Mouse (Mus musculus): ENCODE measurements at regions not wholly inside any gene's neighbourhood (a gene's known extent, or its start where the extent isn't known, plus 50 kb on each side); places are given as distances from the start of the nearest gene placed in this dataset.

DNA sequence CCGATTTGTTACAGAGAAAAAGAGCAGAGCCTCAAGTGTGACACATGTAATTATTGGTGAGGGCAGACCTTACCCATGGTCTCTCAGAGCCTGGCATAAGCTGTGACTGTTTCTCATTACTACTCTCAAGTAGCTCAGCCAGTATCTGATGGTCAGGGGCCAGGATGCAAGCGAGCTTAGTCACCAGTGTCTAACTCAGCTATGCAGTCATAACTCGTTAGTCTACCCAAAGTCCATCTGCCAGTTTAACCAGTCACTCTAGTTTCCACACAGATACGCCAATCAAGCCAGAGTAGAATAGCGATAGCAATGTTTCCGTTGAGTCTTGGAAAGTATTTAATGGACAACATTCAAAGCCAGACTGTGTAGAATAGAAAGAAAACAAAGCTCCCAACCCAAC, 354.3 kb upstream of the Map3k7 start:
- H3K9me3 ChIP-seq = no peaks in the 10 kb centered on the region
- no peak overlapping the region for H3K4me3 ChIP-seq
- no peak overlapping the region for H3K9ac ChIP-seq (replicated peaks)
- H3K27me3 ChIP-seq = peaks cover 4% of the 10 kb centered on the region; the same call in 1 of the 2 replicates
- peaks cover 20% of the 10 kb centered on the region for H3K4me1 ChIP-seq
- 89% methylated on average over 6 of the region's 6 CpGs for WGBS
- ATAC-seq (ENCODE audit: low FRiP score, low read depth) = no peak
- H3K27ac ChIP-seq (replicated peaks) = no peak overlapping the region
- H3K4me2 ChIP-seq (replicated peaks) = no peak overlapping the region
- no peaks in the 10 kb centered on the region for H3K36me3 ChIP-seq

DNA sequence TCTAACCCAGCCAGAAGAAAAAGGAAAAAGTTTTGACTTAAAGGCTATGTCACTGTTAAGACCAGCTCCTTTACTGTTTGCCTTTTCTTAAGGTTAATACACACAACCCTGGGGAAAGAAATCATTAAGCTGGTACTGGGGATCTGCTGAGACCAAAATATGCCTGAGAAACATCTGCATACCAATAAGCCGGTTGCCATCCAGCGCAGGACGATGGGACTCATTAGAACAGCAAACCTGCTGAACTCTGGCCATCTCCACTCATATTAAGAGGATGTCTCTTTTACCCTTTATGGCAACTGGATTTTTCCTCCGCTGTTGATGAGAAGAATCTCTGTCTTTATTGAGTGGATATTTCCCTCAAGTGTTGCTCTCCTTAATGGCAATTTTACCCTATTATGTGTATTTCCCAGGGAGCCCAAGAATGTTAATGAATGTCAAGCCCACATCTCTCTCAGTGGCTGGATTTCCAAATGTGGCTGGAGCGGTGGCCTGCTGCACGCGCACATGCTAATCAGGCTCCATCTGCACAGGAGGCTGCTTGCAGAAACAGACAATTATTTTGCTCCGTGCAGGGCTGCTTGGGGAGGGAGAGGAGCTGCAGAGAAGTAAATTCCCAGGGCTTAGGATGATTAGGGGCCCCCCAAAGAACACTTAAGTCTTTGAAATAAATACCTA, 351.6 kb upstream of the Map3k7 start:
- 15% methylated on average over 8 of the region's 8 CpGs for WGBS
- Histone ChIP-seq H3K4me3 (no peak overlapping the region), H3K27me3 (peaks cover 4% of the 10 kb centered on the region; the same call in 1 of the 2 replicates), H3K4me1 (peaks cover 24% of the 10 kb centered on the region), H3K36me3 (no peaks in the 10 kb centered on the region), H3K4me2 (replicated peaks) (peak overlapping the region; percentile 19; the same call in 1 of the 2 replicates), H3K27ac (replicated peaks) (peak overlapping the region; percentile 60), H3K9me3 (no peaks in the 10 kb centered on the region), H3K9ac (replicated peaks) (no peak overlapping the region)
- peak; percentile 87 for ATAC-seq (ENCODE audit: low FRiP score, low read depth)

DNA sequence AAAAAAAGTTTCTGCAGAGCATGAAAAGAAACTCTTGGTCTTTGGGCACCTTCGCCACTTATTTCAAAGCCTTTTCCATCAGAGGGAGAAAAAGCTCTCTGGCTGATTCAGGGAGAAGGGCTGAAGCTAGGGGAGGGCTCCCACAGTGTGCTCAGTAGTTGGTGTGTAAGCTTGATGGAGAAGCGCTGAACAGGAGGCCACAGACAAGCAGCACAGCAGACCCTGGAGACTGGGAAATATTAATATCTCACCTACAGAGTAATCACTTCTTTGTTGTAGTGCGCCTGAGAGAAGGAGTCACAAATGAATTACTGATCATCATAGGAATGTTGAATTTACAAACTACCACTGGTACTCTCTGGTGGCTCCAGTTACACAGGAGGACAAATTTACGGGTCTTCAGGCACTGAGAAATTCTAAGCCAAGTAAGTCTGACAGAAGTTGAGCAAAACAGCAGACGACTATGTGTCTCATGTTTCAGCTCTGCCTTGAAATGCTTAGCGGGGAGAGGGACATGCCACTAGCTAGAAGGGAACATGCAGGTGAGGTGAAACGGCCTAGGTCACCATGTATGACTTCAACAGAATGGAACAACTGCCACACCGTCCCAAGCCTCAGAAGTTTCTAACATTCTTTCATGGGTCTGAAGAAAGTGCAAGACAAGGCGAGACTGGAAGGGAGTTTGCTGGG, 350.9 kb upstream of the Map3k7 start:
- ATAC-seq (ENCODE audit: low FRiP score, low read depth) = peak; percentile 64
- H3K4me1 ChIP-seq = peaks cover 31% of the 10 kb centered on the region
- no peaks in the 10 kb centered on the region for H3K9me3 ChIP-seq
- no peak overlapping the region for H3K4me3 ChIP-seq
- peak overlapping the region; percentile 60 for H3K27ac ChIP-seq (replicated peaks)
- no peak overlapping the region for H3K9ac ChIP-seq (replicated peaks)
- H3K27me3 ChIP-seq = peaks cover 4% of the 10 kb centered on the region; the same call in 1 of the 2 replicates
- peak overlapping the region; percentile 19; the same call in 1 of the 2 replicates for H3K4me2 ChIP-seq (replicated peaks)
- 46% methylated on average over 9 of the region's 9 CpGs for WGBS
- no peaks in the 10 kb centered on the region for H3K36me3 ChIP-seq

GRCm38 (mm10) chr4:31617572-31617971, 346.3 kb upstream of the Map3k7 start:
- Histone ChIP-seq H3K9ac (replicated peaks) (no peak overlapping the region), H3K4me2 (replicated peaks) (no peak overlapping the region), H3K36me3 (no peaks in the 10 kb centered on the region), H3K27ac (replicated peaks) (no peak overlapping the region), H3K9me3 (no peaks in the 10 kb centered on the region), H3K4me1 (peaks cover 23% of the 10 kb centered on the region), H3K4me3 (no peak overlapping the region), H3K27me3 (peaks cover 4% of the 10 kb centered on the region; the same call in 1 of the 2 replicates)
- no peak for ATAC-seq (ENCODE audit: low FRiP score, low read depth)
- 55% methylated on average over 7 of the region's 7 CpGs for WGBS

DNA sequence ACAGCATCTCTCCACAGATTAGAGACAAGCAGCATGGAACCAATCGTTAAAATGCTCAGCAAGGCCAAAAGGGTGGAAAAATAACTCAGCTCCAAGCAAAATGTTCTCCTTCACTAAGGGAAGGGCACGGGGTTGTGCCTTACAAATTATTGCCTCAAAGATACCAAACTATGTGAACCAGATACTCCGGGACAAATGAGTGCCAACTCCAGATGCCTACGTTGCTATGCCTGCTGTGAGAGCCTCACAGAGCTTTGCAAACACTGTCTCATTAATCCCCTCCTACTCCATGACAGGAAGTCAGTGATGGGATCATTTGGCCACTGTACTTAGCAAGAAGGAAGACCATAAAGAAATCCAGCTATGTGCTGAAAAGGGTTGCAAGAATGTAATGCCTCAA, 345.9 kb upstream of the Map3k7 start:
- ATAC-seq (ENCODE audit: low FRiP score, low read depth) = no peak

DNA sequence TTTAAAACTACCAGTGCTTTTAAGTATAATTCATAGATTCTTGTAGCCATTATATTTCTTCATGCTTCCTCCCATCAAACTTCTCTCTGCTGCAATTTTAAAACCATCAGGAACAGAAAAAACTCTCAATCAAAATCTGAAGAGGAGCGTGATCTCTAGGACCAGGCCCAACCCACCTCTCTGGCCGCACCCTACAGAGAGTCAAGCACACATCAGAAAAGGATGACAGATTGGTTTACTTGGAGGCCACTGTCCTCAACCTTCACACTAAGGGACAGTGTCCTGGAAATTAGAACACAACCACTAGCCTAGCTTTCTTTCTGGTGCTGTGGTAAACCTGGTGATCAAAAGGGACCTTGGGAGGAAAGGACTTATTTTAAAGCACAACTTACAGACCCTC, 342.7 kb upstream of the Map3k7 start:
- peaks cover 13% of the 10 kb centered on the region; the same call in 1 of the 2 replicates for H3K4me1 ChIP-seq
- H3K27ac ChIP-seq (replicated peaks) = no peak overlapping the region
- H3K9ac ChIP-seq (replicated peaks) = no peak overlapping the region
- H3K9me3 ChIP-seq = no peaks in the 10 kb centered on the region
- H3K36me3 ChIP-seq = no peaks in the 10 kb centered on the region
- no peaks in the 10 kb centered on the region for H3K27me3 ChIP-seq
- H3K4me3 ChIP-seq = no peak overlapping the region
- no peak overlapping the region for H3K4me2 ChIP-seq (replicated peaks)
- 90% methylated on average over 2 of the region's 2 CpGs for WGBS
- ATAC-seq (ENCODE audit: low FRiP score, low read depth) = no peak

More for the DNA sequence above, 345.9 kb upstream of the Map3k7 start:
- Histone ChIP-seq H3K4me2 (replicated peaks) (no peak overlapping the region), H3K4me1 (peaks cover 19% of the 10 kb centered on the region), H3K27me3 (peaks cover 4% of the 10 kb centered on the region; the same call in 1 of the 2 replicates), H3K9ac (replicated peaks) (no peak overlapping the region), H3K9me3 (no peaks in the 10 kb centered on the region), H3K27ac (replicated peaks) (no peak overlapping the region), H3K4me3 (no peak overlapping the region), H3K36me3 (no peaks in the 10 kb centered on the region)
- WGBS = 52% methylated on average over 4 of the region's 4 CpGs

GRCm38 (mm10) chr4:31627053-31627452, 336.8 kb upstream of the Map3k7 start:
- Histone ChIP-seq H3K4me3 (no peak overlapping the region), H3K9ac (replicated peaks) (no peak overlapping the region), H3K4me2 (replicated peaks) (no peak overlapping the region), H3K27ac (replicated peaks) (no peak overlapping the region), H3K4me1 (peaks cover 4% of the 10 kb centered on the region; the same call in 1 of the 2 replicates), H3K27me3 (no peaks in the 10 kb centered on the region), H3K9me3 (no peaks in the 10 kb centered on the region), H3K36me3 (no peaks in the 10 kb centered on the region)
- WGBS = 47% methylated on average over 3 of the region's 3 CpGs
- no peak for ATAC-seq (ENCODE audit: low FRiP score, low read depth)

DNA sequence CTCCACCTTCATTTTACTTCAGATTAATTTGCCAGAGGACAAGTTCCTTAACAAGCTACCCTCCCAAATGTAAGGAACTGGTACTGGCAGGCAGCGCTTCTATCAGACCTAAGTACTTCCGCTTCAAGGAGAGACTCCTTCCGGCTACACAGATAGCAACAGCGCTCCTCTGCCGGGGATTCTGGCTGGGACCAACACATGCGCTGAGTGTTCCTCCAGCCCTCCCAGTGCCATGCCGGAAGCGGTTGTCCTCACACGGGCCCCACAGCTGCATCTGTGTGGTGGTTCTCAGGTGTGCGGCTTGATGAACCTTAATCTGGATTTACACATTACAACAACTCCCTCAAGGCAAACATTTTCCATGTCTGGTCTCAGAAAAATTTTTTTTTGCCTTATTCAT, 336.1 kb upstream of the Map3k7 start:
- Histone ChIP-seq H3K9ac (replicated peaks) (no peak overlapping the region), H3K4me2 (replicated peaks) (no peak overlapping the region), H3K4me1 (peaks cover 4% of the 10 kb centered on the region; the same call in 1 of the 2 replicates), H3K4me3 (no peak overlapping the region), H3K9me3 (no peaks in the 10 kb centered on the region), H3K27me3 (no peaks in the 10 kb centered on the region), H3K27ac (replicated peaks) (no peak overlapping the region), H3K36me3 (no peaks in the 10 kb centered on the region)
- ATAC-seq (ENCODE audit: low FRiP score, low read depth) = no peak
- 94% methylated on average over 10 of the region's 10 CpGs for WGBS

DNA sequence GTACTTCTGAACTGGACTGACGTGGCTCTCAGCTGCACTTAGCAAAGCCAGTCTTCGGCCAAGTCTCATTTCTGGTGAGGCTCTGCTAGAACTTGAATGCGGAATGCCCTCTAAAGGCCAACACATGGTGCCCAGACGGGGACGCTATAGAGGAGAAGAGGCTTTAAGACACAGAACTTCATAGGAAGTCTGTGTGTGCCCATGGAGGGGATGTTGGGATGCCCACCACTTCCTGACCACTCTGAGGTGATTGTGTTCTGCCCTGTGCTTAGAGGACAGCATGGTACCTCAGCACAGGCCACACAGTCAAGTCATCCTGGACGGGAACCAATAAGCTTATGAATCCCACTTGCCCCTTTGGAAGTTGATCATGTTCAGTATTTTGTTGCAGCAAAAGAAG, 325.3 kb upstream of the Map3k7 start:
- H3K27me3 ChIP-seq = no peaks in the 10 kb centered on the region
- 0 out of 2 replicates have a peak, but pooled peaks cover 4% of the 10 kb centered on the region for H3K4me1 ChIP-seq
- no peak overlapping the region for H3K4me3 ChIP-seq
- no peaks in the 10 kb centered on the region for H3K9me3 ChIP-seq
- H3K9ac ChIP-seq (replicated peaks) = no peak overlapping the region
- H3K36me3 ChIP-seq = no peaks in the 10 kb centered on the region
- no peak overlapping the region for H3K27ac ChIP-seq (replicated peaks)
- no peak overlapping the region for H3K4me2 ChIP-seq (replicated peaks)
- WGBS = 92% methylated on average over 6 of the region's 6 CpGs
- no peak for ATAC-seq (ENCODE audit: low FRiP score, low read depth)

DNA sequence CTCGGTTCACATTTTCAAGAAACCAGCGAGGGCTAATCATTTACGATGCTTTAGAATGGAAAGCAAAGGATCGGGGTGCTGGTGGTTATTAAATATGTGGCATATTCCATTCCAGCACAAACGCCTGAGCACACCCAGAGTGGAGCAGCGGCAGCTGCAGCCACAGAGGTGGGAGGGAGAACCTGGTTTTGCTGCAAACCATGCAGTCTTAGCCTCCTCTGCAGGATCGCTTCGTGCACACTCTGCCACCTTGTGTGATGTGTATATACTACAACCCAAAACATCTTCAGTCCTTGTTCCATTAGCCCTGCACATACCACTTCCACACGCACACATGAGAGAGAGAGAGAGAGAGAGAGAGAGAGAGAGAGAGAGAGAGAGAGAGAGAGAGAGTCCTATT, 321.7 kb upstream of the Map3k7 start:
- no peak overlapping the region for H3K9ac ChIP-seq (replicated peaks)
- peak; percentile 80 for ATAC-seq (ENCODE audit: low FRiP score, low read depth)
- H3K27me3 ChIP-seq = no peaks in the 10 kb centered on the region
- H3K36me3 ChIP-seq = no peaks in the 10 kb centered on the region
- no peak overlapping the region for H3K4me2 ChIP-seq (replicated peaks)
- 0 out of 2 replicates have a peak, but pooled peaks cover 4% of the 10 kb centered on the region for H3K4me1 ChIP-seq
- no peak overlapping the region for H3K4me3 ChIP-seq
- no peaks in the 10 kb centered on the region for H3K9me3 ChIP-seq
- 62% methylated on average over 9 of the region's 9 CpGs for WGBS
- no peak overlapping the region for H3K27ac ChIP-seq (replicated peaks)

GRCm38 (mm10) chr4:31642593-31643290, 321.2 kb upstream of the Map3k7 start:
- Histone ChIP-seq H3K4me3 (no peak overlapping the region), H3K9me3 (no peaks in the 10 kb centered on the region), H3K4me1 (0 out of 2 replicates have a peak, but pooled peaks cover 4% of the 10 kb centered on the region), H3K36me3 (no peaks in the 10 kb centered on the region), H3K9ac (replicated peaks) (no peak overlapping the region), H3K4me2 (replicated peaks) (no peak overlapping the region), H3K27ac (replicated peaks) (no peak overlapping the region), H3K27me3 (no peaks in the 10 kb centered on the region)
- peak; percentile 55 for ATAC-seq (ENCODE audit: low FRiP score, low read depth)
- WGBS = 73% methylated on average over 10 of the region's 10 CpGs
